Mouse (Mus musculus): ENCODE data around the gene Gas2.

The Gas2 gene

GRCm38 (mm10) chr7:51861250-51862096 is at the start of gene Gas2:
Gas2 (plus strand) TSS chr7:51862015.
- peak; percentile 24 for DNase-seq (ENCODE audit: low spot score)

GRCm38 (mm10) chr7:51815473-51816282 is 46.1 kb upstream of the Gas2 start:
- no peak for DNase-seq (ENCODE audit: low spot score)

GRCm38 (mm10) chr7:51816283-51816839 is 45.5 kb upstream of the Gas2 start:
- no peak for DNase-seq (ENCODE audit: low spot score)

- DNase-seq (ENCODE audit: low spot score), result no peak
Measured at GRCm38 (mm10) chr7:51818251-51818974, 43.4 kb upstream of the Gas2 start.

GRCm38 (mm10) chr7:51819891-51820290 is 41.9 kb upstream of the Gas2 start:
- no peak for DNase-seq (ENCODE audit: low spot score)

- no peak for DNase-seq (ENCODE audit: low spot score)
Measured at GRCm38 (mm10) chr7:51821467-51821866, 40.3 kb upstream of the Gas2 start.

GRCm38 (mm10) chr7:51823562-51824338 is 38.1 kb upstream of the Gas2 start:
- DNase-seq (ENCODE audit: low spot score), result no peak

GRCm38 (mm10) chr7:51831917-51832316 is 29.9 kb upstream of the Gas2 start:
- DNase-seq (ENCODE audit: low spot score), result no peak

- DNase-seq (ENCODE audit: low spot score), result no peak
Measured at GRCm38 (mm10) chr7:51840515-51840914, 21.3 kb upstream of the Gas2 start.

GRCm38 (mm10) chr7:51850877-51851276 is 10.9 kb upstream of the Gas2 start:
- DNase-seq (ENCODE audit: low spot score), result no peak

- DNase-seq (ENCODE audit: low spot score), result no peak
Measured at GRCm38 (mm10) chr7:51851890-51852507, 9.8 kb upstream of the Gas2 start.

- peak; percentile 94 for DNase-seq (ENCODE audit: low spot score)
Measured at GRCm38 (mm10) chr7:51862097-51862492, 280 bp downstream of the Gas2 start, which contains the start of gene Fancf. Fancf (minus strand) TSS chr7:51862267.

GRCm38 (mm10) chr7:51862842-51863241 is 1.0 kb downstream of the Gas2 start:
- no peak for DNase-seq (ENCODE audit: low spot score)

GRCm38 (mm10) chr7:51865336-51865735 is 3.5 kb downstream of the Gas2 start:
- DNase-seq (ENCODE audit: low spot score), result no peak

- no peak for DNase-seq (ENCODE audit: low spot score)
Measured at GRCm38 (mm10) chr7:51867983-51868382, 6.2 kb downstream of the Gas2 start.

- no peak for DNase-seq (ENCODE audit: low spot score)
Measured at GRCm38 (mm10) chr7:51872041-51872440, 10.2 kb downstream of the Gas2 start.

GRCm38 (mm10) chr7:51872597-51872996 is 10.8 kb downstream of the Gas2 start:
- no peak for DNase-seq (ENCODE audit: low spot score)

GRCm38 (mm10) chr7:51876316-51876715 is 14.5 kb downstream of the Gas2 start:
- DNase-seq (ENCODE audit: low spot score), result no peak

- no peak for DNase-seq (ENCODE audit: low spot score)
Measured at GRCm38 (mm10) chr7:51878730-51879129, 16.9 kb downstream of the Gas2 start.

GRCm38 (mm10) chr7:51879136-51879723 is 17.4 kb downstream of the Gas2 start:
- no peak for DNase-seq (ENCODE audit: low spot score)

Measured in urinary bladder, postnatal 10 days (tissue).